In genomic region chr15:62169591-62170019, GRCm38 (mm10) we compare ENCODE assay signal across 16 mouse cellular contexts.
A peak's percentile ranks its signal among the peaks of the same experiment; 100 is the strongest.
DNase-seq lines count a peak whose midpoint lies in the region; ATAC-seq and TF ChIP-seq lines count a peak whose summit lies in the region.
"Had no signal": no experiment of that assay in that cellular context is flagged by ENCODE, and none has a peak within 500 bp of the region (broad histone marks: within the 10 kb centered on the region; RNA-seq: fewer than 3 reads in every experiment).

No protein-coding gene starts in this region.

- no peak overlapping the region for H3K9ac ChIP-seq in hindbrain, postnatal 0 days (replicated peaks; ENCODE audit: low read length)
- H3K9ac ChIP-seq: embryonic facial prominence, embryonic 13.5 days; kidney, embryonic 15.5 days; liver, embryonic 14.5 days had no signal

- no peaks in the 10 kb centered on the region for H3K36me3 ChIP-seq in hindbrain, postnatal 0 days (ENCODE audit: insufficient read depth, low read length)
- H3K36me3 ChIP-seq in forebrain, embryonic 10.5 days (replicated peaks): no peaks in the 10 kb centered on the region
- H3K36me3 ChIP-seq: embryonic facial prominence, embryonic 13.5 days; kidney, embryonic 15.5 days had no signal

- WGBS in hindbrain, postnatal 0 days: 95% methylated on average over 3 of the region's 3 CpGs
- WGBS in forebrain, embryonic 10.5 days: 94% methylated on average over 3 of the region's 3 CpGs

- no peak overlapping the region for H3K4me3 ChIP-seq in hindbrain, postnatal 0 days (ENCODE audit: low read length)
- no peak overlapping the region for H3K4me3 ChIP-seq in forebrain, embryonic 10.5 days
- H3K4me3 ChIP-seq: embryonic facial prominence, embryonic 13.5 days; kidney, embryonic 15.5 days had no signal

- no peaks in the 10 kb centered on the region for H3K9me3 ChIP-seq in hindbrain, postnatal 0 days (ENCODE audit: low read length)
- no peaks in the 10 kb centered on the region for H3K9me3 ChIP-seq in forebrain, embryonic 10.5 days
- H3K9me3 ChIP-seq: embryonic facial prominence, embryonic 13.5 days; kidney, embryonic 15.5 days had no signal

- H3K4me2 ChIP-seq in hindbrain, postnatal 0 days (ENCODE audit: low read depth, low read length): no peak overlapping the region
- H3K4me2 ChIP-seq: embryonic facial prominence, embryonic 13.5 days; kidney, embryonic 15.5 days had no signal

- ATAC-seq in CD4-positive, CD25-positive, alpha-beta regulatory T cell, adult 4 months: peak; percentile 79
- peak; percentile 44 for ATAC-seq in monocyte, adult 5-6 weeks (replicated peaks; ENCODE audit: insufficient number of reproducible peaks, low FRiP score, low TSS enrichment, poor library complexity, severe bottlenecking)
- ATAC-seq in hindbrain, postnatal 0 days: no peak
- ATAC-seq: forebrain, embryonic 14.5 days; hindbrain, embryonic 16.5 days had no signal

- no peaks in the 10 kb centered on the region for H3K4me1 ChIP-seq in hindbrain, postnatal 0 days (ENCODE audit: insufficient read depth, low read length)
- no peaks in the 10 kb centered on the region for H3K4me1 ChIP-seq in forebrain, embryonic 10.5 days
- H3K4me1 ChIP-seq: embryonic facial prominence, embryonic 13.5 days; kidney, embryonic 15.5 days had no signal

- H3K27ac ChIP-seq in hindbrain, postnatal 0 days: no peak overlapping the region
- no peak overlapping the region for H3K27ac ChIP-seq in forebrain, embryonic 10.5 days
- H3K27ac ChIP-seq: embryonic facial prominence, embryonic 13.5 days; kidney, embryonic 15.5 days; liver, embryonic 14.5 days; macrophage had no signal

- DNase-seq in T-cell, adult 2 months (ENCODE audit: low spot score): peak; percentile 92
- peak; percentile 89 for DNase-seq in thymus, postnatal 0 days (ENCODE audit: low spot score)
- no peak for DNase-seq in urinary bladder, adult 18-20 months (ENCODE audit: low spot score in 2 of 2)
- no peak for DNase-seq in hindbrain, postnatal 0 days (ENCODE audit: low spot score)
- no peak for DNase-seq in forebrain, embryonic 10.5 days (ENCODE audit: extremely low spot score, low spot score)
- DNase-seq: cerebellum, adult 11-12 months; heart, postnatal 14 days; right cerebral cortex, postnatal 25 days had no signal

- H3K27me3 ChIP-seq in hindbrain, postnatal 0 days (ENCODE audit: insufficient read depth, low read length): no peaks in the 10 kb centered on the region
- H3K27me3 ChIP-seq in forebrain, embryonic 10.5 days (ENCODE audit: poor library complexity, severe bottlenecking): no peaks in the 10 kb centered on the region
- H3K27me3 ChIP-seq: embryonic facial prominence, embryonic 13.5 days; kidney, embryonic 15.5 days had no signal

- TF ChIP-seq CTCF in hindbrain, postnatal 0 days (IDR thresholded peaks at IDR 0.05; ENCODE audit: low read depth): no peak

Comparison
In these comparisons a context has a peak if more than half of its experiments do, and no peak if none do; other contexts are left out.
1. DNase-seq: peak in T-cell, adult 2 months (single experiment) and thymus, postnatal 0 days (single experiment); none in urinary bladder, adult 18-20 months (0 of 2), hindbrain, postnatal 0 days (single experiment) and forebrain, embryonic 10.5 days (single experiment).